Mouse (Mus musculus) gastrocnemius, postnatal 10 days (tissue): ENCODE data around the gene Cln6. TPM values are rescaled to one million over a fixed set of nuclear protein-coding genes. Genes with fewer than 3 reads are reported as not detected.
A peak's percentile ranks its signal among the peaks of the same experiment; 100 is the strongest.
"Not testable (repeated sequence)": the region's sequence is repeated elsewhere in the genome, so short reads cannot be mapped to it uniquely, and the experiment has no call there.

Source experiments
- DNase-seq: peaks from one replicate; pipeline ENCODE4 v3.0.0; 2021; ENCODE audit warnings: mixed read lengths
- long read RNA-seq, 2 experiments: library from polyadenylated mRNA; stranded (forward); transcript quantifications; one replicate each; pipeline ENCODE4 v2.0.0; 2021
- total RNA-seq, 2 experiments: library from RNA; stranded (reverse); gene quantifications; 2 replicates each; pipeline ENCODE4 v1.2.3; 2021

The Cln6 gene
- total RNA-seq, result 10 to 100 TPM; 12.1 to 13.1 TPM
- long read RNA-seq, experiment 1, transcript Cln6-201 (7 exons, 2,142 nt), result major isoform, 8 of 10 reads
- long read RNA-seq, experiment 1, partial matches to known transcripts, result 0 of 10 reads
- long read RNA-seq, experiment 1, other reads (novel, unspliced or antisense), result 2 of 10 reads
- long read RNA-seq, experiment 2, transcript Cln6-201 (7 exons, 2,142 nt), result major isoform, 6 of 8 reads
- long read RNA-seq, experiment 2, partial matches to known transcripts, result 0 of 8 reads
- long read RNA-seq, experiment 2, other reads (novel, unspliced or antisense), result 2 of 8 reads

DNA sequence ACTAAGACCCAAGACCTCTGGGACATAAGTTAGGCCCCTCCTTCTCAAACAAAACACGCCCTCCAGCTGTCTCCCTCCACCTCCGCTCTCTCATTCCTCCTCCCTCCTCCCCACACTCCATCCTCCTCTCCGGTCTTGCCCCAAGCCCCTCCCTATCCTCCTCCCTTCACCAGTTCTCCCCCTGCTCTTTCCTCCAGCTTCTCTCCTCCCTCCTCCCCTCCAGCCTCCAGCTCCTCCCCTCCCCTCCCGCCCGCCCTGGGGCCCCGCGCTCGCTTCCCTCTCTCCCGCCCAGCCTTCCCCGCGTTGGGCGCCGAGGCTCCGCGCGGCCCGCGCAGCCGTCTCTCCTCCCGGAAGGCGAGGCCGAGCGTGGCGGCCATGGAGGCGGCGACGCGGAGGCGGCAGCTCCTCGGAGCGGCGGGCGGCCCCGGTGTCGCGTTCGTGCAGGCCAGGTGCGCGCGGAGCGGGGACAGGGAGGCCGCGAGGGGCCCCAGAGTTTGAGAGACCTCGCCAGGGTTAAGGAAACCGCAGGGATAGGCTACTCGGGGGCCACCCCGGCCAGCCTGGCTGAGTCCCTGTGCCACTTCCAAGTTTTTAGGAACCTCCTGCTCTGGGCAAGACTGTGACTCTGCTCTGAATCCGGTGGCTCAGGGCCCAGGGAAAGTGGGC, at the start of gene Cln6:
TSS of gene Cln6 (plus strand) at position 280 of the 666 bp plus-strand sequence.
- peak; percentile 65 for DNase-seq

DNA sequence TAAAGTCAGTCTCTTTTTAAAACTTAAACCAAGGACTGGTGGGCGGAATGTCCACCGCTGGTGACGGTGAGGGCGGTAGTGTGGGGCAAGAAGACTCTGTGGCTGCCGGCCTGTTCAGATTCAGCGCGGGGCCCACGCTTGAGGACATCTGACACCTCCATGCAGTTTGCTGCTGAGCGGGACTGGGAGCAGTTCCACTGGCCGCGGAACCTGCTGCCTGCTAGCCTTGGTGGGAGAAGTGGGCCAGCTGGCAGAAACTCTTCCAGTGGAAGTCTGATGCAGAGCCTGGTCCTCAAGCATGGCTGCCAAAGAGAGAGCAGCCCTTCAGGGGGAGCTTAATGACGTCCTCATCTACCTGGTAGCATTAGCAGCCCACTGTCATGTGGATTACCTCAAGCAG, 48.7 kb upstream of the Cln6 start:
- no peak for DNase-seq

DNA sequence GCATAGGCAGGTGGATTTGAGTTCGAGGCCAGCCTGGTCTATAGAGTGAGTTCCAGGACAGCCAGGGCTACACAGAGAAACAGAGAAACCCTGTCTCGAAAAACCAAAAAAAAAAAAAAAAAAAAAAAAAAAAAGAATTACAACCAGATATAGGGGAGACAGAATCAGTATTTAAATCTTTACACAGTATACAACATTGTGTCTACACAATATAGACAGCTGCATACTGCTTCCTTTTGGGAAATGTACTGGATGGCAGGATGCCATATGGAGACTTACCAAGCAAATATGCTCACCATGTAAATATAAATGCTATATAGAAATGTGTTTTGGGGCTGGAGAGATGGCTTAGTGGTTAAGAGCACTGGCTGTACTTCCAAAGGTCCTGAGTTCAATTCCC, 39.4 kb upstream of the Cln6 start:
- not testable (repeated sequence) for DNase-seq

DNA sequence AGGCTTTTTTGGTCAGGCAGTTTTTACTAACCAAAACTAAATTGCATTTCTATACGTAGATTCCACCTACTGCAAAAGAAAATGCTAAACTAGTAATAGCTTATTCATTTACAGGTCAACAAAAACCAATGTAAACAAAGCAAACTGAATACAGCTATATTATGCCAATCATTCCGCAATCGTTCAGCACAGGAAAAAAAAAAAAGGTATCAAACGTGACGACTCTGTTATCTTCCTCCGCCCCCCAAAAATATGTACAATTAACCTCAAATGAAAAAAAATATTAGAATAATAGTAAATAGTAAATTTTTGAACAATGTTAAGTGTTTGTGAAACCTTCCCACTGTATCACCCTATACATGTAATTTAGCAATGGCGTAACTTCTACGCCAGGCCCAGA, 28.5 kb upstream of the Cln6 start:
- DNase-seq, result no peak

DNA sequence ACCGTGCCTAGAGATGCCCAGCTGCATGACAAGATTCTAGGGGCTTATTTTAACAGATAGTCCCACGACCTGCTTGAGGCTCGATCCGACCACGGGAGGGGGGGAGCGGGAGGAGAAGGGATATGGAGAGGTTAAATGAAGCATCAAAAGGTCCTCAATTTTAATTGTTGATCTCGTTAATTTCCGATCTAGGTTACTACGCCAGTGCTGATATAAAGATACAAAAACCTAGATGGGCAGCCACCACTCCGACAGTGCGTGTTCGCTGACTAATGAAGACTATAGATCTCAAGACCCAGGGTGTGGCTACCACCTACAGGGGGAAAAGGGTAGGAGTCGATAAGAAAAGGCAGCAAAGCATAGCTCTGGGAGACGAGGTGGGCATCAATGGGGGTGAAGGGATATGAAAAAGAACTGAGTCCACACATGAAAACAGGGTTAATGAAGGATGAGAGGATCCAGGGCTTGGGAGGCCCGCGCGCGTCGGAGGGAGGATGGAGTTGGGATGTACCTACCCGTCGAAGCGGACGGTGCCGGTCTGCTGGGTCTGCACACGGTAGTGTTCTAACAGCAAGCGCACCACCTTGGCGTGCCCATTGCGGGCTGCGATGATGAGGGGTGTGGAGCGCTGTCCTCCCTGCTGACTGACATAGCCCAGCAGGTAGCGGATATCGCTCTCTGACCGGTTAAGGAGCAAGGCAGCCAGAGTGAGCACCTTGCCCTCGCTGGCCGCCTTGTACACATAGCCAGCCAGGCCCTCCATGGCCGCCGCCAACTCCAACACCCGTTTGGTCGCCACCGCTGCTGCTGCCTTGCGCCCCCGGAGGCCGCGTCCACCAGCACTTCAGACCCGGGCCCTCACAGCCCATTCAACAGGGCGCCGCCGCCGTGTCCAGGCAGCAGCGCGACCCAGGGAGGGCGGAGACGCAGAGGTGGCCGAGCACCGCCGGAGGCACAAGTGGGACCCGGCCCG, 27.8 kb upstream of the Cln6 start:
- no peak for DNase-seq

DNA sequence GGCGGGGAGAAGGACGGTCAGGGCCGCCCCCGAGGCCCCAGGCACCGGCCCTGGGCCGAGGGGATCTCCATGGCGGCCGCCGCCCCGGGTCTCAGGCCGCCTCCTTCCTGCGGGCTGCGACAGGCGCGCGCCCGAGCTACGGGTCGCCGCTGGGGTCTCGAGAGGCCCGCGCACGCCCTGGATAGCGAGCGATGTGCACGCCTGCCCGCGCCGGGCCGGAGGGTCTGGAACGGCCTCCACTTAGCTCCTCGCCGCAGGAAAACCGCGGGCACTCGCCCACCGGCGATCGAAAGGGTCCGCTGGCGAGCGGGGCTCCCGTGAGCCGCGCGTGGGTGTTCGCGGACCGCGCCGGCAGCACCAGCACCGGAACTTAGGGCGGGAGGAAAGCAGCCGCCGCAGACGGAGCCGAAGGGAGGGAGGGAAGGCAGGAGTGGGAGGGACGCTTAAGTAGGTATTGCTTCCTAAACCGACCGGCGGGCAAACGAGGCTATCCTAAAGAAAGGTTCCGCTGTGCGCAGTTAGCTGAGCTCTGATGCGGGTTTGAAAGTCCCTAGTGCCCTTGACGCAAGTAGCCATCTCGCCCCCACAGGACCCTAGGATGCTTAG, 27.0 kb upstream of the Cln6 start, which contains the start of gene Fem1b:
TSS of gene Fem1b (minus strand) at position 419 of the 606 bp plus-strand sequence.
- peak; percentile 83 for DNase-seq

DNA sequence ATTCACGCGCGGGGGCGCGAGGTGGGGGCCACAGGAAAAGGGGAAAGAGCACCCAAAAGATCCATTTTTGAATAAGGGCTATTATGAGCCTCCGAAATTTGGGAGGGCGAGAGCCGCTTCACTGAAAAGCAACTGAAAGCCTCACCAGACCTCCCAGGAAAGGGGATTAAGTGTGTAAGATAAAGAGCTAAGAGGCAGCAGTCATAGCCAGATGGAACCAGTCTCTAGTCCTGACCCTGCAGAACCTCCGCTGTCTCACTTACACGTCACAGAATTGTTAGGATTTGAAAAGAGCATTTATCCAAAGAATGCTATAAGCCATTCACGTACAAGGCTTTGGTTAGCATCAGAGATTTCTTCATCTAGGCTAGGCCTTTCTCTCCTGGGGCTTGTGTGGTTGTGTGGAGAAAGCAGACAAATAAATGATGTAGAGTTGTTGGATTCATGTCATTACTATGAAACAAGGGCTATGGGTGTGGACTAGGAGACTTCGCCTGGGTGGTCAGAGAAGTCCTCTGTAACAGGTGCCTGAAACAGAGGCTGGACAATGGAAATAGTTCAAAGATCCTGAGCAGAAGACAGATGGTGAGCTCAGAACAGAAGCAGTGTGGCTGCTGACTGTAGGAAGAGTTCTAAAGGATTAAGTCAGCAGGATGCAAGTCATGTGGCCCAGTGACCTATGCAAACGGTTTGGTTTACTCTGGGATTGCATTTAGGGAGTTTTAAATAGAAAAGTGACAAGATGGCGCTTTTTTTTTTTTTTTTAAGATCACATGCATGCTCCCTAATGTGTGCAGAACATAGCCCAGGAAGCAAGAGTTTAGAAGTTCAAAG, 26.2 kb upstream of the Cln6 start:
- DNase-seq, result no peak

DNA sequence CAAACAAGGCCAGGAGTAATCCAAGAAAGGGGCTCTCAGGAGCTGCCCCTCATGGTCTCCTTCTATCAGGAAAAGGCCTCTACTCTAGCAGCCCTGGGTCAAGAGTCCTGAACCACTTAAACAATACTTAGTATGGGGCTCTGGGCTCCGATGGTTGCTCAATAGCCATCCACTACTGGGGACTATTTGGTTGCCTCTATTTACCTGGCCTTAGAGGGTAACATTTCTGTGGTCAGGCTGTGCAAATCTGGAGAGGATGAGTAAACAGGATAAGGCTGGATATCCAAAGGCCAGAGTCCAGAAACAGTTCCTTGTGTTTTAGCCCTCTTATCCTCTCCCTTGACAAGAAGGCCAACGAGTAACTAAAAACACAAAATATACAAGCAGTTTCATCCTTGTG, 23.8 kb upstream of the Cln6 start:
- DNase-seq, result no peak

DNA sequence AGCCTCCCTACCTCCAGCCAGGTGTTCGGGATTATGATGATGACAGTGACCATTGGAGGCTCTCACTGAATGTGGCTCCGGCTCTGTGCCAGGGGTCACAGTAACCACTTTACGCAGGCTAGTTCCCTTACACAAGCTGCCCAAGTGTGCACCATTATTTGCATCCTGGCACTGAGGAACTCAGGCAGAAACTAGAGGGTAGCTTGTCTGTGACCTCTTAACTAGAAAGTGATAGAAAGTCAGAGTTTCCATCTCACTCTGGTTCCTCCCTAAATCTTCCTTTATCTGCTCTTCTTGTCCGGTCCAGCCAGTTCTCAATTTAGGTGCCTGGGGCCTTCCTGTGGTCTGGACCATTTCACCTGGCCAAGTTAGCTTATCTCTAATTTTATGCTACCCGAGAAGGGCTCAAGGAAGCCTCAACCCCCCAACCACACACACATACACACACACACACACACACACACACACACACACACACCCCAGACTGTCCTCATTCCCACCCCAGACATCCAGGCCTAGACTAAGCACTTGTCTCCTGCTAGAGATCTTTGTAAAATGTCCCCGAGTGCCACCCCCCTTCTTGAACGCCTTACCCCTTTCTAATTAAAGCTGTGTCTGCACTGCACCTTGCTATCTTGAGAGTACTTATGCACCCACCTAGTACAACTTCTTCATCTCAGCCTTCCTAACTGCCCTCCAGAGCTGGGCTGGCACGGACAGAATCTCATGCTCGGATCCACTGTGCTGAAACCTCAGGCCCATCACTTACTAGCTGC, 22.1 kb upstream of the Cln6 start:
- no peak for DNase-seq

DNA sequence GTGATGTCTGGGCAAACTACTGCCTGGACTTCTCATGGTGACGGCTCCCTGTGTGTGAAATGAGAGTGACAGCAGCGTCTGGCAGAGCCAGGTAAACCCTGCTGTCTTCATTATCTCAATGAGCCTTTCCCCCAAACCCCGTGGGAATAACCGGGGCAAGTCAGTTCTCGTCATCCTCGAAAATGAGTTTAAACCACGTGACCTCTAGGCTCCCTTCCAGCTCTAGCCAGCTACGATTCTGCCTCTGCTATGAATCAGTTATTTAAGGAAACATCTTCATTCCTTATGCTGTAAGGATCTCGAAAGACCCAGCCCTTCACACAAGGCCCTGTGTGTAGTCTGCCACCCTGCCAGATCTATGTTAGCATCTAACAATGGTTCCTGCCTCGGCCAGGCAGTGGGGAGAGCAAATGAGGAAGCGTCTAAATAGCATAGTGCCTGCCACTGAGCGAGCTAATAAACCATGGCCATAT, 21.4 kb upstream of the Cln6 start:
- DNase-seq, result no peak

DNA sequence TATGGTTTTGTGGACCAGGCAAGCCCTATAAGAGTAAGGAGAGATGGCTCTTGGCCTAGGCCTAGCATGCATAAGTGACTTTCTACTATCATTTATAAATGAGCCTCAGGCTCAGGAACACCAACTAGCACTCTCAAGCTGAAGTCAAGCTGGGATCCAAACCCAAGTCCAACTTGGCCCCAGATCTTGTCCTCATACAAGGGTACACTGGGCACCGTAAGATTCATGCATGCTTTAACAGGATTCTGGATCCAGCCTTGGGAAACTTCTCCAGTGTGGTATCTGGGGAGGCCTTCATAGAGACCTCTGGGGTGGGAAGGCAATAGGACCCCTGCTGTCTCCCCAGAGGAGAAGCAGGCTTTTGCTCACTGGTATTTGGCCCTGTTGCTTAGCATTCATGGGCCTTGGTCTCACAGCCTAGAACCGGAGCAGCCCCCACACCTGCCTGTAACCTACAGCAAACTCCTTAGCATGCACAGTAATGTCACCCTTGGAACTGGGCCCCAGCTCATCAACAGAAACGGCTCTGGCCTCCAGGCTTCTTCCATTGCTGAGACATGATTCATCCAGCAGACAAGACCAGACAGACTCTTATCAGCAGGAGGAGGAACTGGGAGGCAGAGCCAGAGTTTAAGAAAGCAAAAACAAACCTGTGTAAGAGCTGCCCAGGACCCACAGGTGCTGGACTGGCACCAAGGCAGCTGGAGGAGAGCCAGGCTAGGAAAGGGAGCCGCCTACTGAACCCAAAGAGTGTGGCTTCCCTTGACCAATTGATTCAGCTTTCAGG, 20.6 kb upstream of the Cln6 start:
- no peak for DNase-seq

DNA sequence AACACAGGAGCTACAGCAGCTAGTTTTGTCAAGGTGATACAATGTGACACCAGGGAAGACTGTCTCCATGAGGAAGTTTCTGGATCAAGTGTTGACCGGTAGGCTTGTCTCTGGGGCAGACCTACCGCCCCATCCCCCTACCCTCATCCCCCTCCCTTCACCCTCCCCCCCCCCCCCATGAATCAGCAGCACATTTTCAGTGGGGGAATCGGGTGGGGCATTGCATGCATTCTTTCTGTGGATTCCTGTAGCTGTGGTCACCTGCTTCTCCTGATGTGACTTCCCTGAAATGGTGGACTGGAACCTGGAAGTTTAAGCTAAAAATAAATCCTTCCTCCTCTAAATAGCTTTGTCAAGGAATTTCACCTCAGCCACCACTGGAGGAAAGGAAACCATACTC, 19.1 kb upstream of the Cln6 start:
- no peak for DNase-seq

DNA sequence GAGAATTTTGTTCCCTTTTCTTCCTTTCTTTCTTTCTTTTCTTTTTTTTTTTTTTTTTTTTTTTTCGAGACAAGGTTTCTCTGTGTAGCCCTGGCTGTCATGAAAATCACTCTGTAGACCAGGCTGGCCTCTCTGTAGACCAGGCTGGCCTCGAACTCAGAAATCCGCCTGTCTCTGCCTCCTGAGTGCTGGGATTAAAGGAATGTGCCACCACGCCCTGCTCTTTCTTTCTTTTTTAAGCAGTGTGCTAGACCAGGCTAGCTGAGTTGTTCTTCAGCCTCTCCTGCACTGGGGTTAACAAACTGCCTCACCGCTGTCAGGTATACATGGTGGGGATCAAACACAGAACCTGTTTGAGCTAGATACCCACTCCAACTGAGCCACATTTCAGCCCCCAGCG, 18.7 kb upstream of the Cln6 start:
- not testable (repeated sequence) for DNase-seq

DNA sequence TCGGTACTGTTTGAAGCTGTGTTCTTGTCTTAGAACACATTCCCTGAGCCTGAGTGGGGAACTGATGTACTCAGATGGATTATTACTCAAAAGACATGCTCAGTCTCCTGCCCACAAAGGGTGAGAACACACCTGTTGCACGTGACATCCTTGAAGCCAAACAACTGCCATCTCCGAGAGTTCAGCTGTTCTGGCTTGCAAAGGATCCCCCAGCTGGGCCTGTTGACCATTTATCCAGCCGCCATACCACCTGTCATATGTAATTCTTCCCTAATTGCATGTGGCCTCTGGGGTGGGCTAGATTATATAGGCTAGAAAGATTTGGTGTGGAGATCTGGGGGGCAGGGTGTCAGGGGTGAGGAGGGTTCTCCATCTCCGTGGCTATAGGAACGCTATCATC, 17.8 kb upstream of the Cln6 start:
- no peak for DNase-seq

DNA sequence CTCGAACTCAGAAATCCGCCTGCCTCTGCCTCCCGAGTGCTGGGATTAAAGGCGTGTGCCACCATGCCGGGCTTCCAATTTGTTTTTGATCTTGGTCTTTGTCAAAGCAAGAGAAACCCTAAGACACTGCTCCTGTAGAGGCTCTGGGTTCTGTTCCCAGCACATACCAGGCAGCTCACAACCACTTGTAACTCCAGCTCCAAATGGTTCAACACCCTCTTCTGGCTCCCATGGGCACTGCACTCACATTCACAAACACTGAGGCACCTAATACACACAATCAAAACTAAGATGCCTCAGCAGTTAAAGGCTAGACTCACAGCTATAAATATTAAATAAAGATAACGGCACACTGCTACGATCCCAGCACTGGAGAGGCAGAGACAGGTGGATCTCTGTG, 16.8 kb upstream of the Cln6 start:
- DNase-seq, result no peak

DNA sequence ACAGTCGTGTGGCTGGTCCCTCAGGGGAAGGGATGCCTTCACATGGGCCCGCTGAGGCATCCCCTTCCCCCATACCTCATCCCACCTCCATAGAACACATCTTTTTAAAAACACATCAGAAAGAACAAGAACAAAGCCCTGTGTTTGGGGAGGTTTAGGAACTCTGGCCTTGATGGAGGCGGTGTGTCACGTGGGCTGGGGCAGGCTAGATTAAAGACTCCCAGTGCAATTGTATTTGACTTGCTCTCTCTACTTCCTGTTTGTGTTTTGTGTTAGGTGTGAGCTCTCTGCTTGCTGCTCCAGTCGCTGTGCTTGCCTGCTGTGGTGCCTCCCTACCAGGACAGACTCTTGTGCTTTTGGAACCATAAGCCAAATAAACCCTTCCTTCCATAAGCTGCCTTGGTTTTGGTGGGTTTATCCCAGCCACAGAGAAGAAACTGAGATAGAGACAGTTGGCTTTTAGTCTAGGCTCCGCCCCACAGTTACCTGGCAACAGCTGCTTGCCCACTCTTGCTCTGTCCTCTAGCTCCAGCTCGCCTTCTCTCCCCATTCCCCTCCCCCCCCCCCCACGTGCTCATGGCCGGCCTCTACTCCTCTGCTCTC, 12.7 kb upstream of the Cln6 start:
- no peak for DNase-seq

DNA sequence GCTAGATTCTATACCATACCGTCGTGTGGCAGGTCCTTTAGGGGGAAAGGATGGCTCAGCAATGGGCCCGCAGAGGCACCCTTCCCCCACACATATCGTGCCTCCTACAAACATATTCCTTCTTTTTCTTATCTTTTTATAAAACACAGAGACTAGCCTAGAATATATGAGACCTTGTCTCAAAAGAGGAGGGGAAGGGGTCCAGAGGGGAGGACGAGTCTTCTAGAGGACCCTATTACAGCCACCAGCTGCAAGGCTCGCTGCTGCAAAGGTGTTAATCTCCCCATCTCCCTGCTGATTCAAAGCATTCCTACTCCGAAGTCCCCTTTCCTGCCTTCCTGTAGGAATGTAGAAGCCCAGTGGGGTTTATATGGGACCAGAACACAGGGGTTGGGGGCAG, 12.1 kb upstream of the Cln6 start:
- DNase-seq, result no peak

DNA sequence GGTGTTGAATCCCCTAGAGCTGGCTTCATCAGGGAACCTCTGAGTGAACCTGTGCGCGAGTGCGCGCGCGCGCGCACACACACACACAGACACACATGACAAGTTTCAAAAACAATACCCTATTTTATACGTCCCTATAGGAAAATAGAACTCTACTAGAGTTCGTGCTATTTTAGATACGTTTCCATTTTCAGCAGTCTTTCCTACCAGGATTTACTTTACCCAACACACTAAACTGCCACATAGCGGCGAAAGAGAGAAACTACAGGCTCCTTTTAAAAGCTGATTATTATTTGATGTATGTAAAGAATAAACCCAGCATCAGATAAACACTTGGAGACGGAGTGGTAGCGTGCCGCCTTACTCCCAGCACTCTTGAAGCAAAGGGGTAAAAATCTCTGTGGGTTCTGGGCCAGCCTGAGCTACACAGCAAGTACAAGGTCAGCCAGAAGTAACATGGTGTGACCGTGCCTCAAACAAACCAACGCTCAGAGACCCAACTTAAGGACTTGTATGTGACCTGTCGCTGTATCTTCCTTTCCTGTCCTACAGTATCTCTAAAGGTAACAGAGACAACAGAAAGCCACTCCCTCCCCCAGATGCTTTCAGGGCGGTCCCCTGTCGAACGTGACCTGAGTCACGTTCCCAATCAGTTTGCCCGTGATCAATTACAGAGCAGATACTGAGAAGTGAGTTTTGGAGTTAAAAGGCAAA, 10.5 kb upstream of the Cln6 start:
- no peak for DNase-seq

DNA sequence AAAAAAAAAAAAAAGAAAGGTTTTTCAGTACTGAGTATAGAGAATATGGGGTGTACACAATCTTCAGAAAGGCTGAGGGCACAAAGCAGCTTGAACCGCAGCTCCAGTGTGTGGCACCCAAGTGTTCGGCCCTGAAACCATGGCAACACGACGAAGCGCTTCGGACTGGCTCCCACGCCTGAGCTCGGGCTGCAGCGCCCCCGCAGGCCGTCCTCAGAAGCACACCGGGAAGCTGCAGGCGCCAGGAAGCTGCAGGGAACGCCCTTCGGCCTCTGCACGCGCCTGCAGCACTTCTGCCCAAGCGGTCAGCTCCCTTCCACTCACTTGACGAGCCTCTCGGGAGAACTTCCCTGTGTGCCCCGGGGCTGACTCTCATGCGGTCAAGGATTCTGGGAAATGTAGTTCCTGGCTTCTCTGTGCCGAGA, 9.9 kb upstream of the Cln6 start:
- DNase-seq, result peak; percentile 95
